Mouse (Mus musculus) CH12F3 (cell line): ENCODE data around the gene Nek1.
"Not testable (repeated sequence)": the region's sequence is repeated elsewhere in the genome, so short reads cannot be mapped to it uniquely, and the experiment has no call there.

ENCODE experiments used
- in situ Hi-C: fragments of 300-500 bp; cut with MboI; formaldehyde crosslinking; loops from 2 replicates; pipeline ENCODE4 v1.14.3; 2020; ENCODE audit warnings: low sequenced_read_pairs

Gene Nek1

DNA sequence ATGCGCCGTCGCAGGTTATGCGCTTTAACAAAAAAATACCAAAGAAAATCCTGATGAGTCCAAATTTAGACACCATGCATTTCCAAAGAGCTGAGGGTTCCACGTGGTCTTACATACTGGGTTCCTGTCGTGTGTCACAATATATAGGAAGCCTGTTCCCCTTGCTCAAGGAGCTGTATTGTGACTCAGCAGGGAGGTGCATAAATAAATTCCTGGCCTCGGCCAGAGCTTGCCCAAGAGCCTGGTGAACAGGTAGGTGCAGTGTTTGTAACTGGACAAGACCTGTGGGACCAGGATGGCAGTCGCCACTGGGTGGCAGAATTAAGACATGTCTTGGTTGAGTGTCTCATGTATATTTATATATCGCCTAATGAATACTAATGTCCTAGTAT is 9.3 kb upstream of the Nek1 start:
- in situ Hi-C loops = no loop called here

GRCm38 (mm10) chr8:60984260-60985010 is 8.6 kb upstream of the Nek1 start:
- in situ Hi-C loops = not testable (repeated sequence)

DNA sequence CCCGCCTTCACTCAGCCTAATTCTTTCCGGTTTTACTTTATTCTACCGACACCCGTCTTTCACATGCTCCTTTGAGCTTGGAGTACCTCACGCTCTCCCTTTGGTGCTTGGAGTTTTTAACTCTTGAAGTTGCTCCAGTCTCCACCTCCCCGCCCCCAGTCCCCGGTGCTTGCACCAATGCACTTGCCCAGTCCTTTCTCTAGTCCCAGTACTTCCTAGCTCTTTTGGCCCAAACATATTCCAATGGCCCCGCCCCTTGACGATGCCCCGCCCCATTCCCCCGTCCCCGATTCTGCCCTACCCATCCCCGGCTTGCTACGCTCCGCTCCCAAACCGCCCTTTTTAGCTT is 460 bp upstream of the Nek1 start:
- in situ Hi-C loops = no loop called here

DNA sequence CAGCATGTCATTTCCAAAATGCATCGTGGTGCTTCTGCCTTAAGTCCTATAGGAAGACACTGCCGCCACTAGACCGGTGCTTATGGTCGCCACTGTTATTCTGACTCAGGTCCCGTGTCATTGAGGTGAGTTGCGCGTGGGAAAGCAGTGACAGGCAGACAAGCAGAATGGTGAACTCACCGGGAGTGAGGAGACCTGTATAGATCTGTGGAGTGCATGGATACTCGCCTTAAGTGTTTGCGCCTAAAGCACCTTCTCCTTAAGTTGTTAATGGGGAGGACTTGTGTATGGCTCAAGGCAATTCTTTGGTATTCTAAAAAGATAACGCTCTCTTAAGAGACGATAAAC is 618 bp downstream of the Nek1 start:
- in situ Hi-C loops = no loop called here

DNA sequence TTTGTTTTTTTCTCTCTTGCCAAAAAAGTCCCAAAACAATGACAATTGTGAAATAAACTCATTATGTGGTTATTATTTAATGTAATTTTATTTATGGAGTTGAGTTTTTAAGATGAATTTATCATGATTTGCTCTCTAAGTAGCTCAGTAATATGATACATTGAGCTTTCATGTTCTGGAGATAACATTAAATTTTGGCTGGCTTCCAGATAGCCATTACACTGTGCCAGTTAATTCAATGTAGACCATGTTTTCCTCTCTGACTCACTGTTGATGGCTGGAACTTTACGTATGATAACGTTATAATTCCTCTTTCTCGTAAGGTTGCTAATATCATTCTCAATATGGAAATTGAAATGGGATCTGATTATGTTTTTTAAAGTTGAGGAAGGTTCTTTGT is 3.5 kb downstream of the Nek1 start:
- in situ Hi-C loops = no loop called here

- in situ Hi-C loops = no loop called here
These were observed 49.0 kb downstream of the Nek1 start for GRCm38 (mm10) chr8:61041951-61042350.

- in situ Hi-C loops = no loop called here
These were observed 50.9 kb downstream of the Nek1 start for GRCm38 (mm10) chr8:61043874-61044273.

GRCm38 (mm10) chr8:61046816-61047215 is 53.8 kb downstream of the Nek1 start:
- in situ Hi-C loops = no loop called here

DNA sequence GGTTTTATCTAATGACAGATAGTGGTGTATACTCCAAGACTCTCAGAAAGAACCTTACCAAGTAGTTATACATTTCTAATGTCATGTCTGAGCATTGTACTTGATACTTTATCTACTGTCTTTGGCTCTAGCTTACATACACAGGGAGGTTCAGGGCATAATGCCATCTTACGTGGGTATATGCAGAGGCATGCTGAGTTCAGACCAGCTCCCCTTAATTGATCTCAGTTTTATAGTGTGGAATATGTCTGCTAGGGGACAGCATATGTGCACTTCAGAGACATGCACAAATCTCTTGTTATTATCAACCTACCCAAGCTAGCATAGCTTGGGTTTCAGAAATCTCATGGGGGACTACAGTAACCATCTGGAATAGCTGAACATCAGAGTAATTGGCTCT is 60.0 kb downstream of the Nek1 start:
- in situ Hi-C loops = loop anchor here (25.0 kb wide), 1 partner anchor 459 kb away; no protein-coding TSS in a partner anchor

- in situ Hi-C loops = loop anchor here (25.0 kb wide), 1 partner anchor 458 kb away; no protein-coding TSS in a partner anchor
These were observed 61.3 kb downstream of the Nek1 start for GRCm38 (mm10) chr8:61054313-61054712.

DNA sequence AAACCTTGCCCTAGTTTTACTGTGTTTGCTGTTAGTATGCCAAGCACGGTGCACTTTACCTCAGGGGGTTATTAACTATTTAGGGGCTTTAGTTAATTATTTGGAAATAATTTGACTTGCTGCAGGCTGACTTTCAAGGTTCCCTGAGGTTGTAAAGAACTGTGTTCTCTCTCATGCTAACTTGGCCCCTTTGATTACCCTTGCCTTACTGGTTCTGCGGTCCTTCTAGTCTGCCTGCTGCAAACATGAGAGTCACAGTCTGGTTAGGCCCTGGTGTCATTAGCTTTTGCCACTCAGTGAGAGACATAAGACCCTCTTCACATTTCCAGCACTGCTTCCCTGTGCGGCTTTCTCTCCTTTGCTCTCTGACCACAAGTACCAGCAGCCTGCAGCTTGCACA is 64.0 kb downstream of the Nek1 start:
- in situ Hi-C loops = loop anchor here (25.0 kb wide), 1 partner anchor 455 kb away; no protein-coding TSS in a partner anchor

- in situ Hi-C loops = loop anchor here (25.0 kb wide), 1 partner anchor 453 kb away; no protein-coding TSS in a partner anchor
These were observed 66.1 kb downstream of the Nek1 start for GRCm38 (mm10) chr8:61059143-61059542.

DNA sequence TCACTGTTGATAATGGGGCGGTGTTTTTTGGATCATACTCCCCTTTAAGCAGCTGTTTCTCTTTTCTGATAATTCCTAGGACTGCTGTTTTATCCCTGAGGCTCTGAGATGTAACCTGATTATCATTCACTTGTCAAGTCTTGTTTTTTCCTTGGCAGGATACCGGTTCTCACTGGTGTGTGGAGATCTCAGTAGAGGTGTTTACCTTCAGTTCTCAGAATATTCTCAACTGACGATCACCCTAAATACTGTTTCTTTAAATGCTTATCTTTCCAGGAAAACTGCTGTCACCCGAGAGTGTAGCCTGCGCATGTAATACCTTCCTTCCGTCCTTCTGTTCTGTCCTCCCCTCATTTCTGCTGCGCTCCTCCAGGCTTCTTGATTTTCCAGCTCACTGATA is 67.4 kb downstream of the Nek1 start:
- in situ Hi-C loops = loop anchor here (25.0 kb wide), 1 partner anchor 452 kb away; no protein-coding TSS in a partner anchor

DNA sequence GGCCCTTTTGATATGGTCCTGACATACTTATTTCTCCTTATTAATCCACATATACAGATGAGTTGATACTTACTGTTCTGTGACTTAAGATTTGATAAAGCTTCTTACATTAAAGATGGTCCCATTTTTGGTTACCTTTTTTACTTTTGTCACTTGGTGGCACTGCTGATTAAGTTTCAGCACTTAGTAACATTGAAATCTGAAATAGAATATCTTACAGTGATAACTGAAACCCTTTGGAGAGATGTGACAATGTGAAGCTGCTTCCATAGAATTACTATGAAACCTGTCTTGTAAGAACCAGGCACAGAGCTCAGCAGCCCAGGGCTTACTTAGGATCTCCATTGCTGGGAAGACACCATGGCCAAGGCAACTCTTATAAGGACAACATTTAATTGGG is 82.1 kb downstream of the Nek1 start:
- in situ Hi-C loops = no loop called here

DNA sequence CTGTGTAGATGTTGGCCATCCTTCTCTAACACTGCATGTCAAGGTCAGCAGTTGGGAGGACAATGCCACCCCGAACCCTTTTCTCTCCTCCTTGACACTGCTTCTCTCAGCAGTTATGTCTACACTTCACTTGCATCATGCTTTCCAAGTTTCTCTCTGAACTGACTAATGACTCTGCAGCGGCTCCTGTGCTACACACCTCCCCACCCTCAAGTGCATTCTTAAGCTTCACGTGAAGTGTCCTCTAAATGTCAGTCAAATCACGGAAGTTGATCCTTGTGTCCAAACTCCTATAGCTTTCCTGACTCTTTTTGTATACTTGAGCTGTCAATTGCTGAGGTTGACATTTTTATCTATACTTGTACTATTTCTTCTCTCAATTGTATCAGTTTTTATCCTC is 117.5 kb downstream of the Nek1 start:
- in situ Hi-C loops = no loop called here

- in situ Hi-C loops = no loop called here
These were observed 118.9 kb downstream of the Nek1 start for GRCm38 (mm10) chr8:61111940-61112339.

GRCm38 (mm10) chr8:61121631-61122030 is 128.6 kb downstream of the Nek1 start:
- in situ Hi-C loops = no loop called here

DNA sequence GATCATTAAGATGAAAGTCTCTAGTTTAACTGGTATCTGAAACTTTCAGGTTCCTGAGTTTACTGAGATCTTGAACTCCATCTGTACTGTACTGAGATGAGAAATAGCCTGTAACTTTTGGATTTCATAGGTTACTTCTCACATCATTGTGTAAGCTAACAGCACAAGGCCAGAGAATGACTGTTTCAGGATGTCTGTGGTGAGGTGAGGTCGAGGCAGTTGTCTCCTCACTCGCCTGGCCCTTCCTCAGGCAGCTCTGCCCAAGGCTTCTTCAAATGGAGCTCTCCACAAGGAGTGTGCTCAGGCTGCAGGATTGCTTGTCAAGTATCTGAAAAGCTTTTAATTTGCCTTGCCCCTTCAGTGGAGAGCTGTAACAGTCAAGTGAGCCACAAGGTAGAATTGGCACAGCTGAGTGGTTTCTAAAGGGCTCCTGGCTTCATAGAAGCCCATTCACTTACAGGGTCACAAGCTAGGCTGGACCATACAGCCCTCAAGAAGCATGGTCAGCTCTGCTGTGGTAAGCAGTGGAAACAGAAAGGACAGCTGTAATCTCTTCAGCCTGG is 134.4 kb downstream of the Nek1 start:
- in situ Hi-C loops = no loop called here

DNA sequence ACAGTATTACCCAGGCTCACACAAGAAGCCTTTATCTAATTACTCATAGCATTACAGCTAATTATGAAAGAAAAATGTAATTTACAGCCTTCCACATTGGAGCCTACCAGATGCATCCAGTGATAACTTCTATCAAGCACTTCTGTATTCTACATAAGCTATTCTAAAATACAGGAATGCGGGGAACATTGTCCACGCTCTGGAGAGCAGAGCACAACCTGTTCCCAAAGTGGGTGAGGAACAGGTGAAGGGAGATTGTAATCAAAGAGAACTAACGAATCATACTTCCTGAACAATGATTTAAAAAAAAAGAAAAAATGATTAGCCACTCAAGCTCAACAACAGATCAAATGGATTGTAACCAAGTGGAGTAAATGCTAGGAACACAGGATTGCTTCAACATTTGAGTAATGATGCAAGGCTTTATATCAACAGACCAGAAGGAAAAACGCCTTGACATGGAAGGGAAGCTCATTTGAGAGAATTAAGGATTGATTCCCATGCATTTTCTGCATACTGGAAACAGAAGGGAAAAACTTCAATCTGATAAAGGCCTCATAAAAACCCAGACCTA is 139.7 kb downstream of the Nek1 start:
- in situ Hi-C loops = no loop called here

DNA sequence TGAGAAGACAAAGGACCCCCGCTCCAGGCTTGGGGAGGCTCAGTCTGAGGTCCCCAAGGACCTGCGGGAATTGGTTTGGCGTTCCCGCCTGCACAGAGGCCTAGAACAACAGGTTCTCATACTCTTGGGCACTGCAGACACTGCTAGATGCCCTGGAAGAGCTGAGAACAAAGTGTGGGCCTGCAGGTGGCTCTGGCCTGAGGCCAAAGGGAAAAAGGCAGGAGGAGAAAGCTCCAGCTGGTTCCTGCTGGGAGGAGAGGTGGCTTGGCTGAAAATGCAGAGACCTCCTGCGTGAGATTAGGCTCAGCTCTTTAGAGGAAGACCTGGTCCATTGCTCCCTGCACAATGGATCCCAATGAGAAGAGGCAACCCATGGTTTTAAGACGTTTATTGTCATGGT is 148.9 kb downstream of the Nek1 start:
- in situ Hi-C loops = no loop called here

GRCm38 (mm10) chr8:61142302-61142701 is 149.3 kb downstream of the Nek1 start:
- in situ Hi-C loops = no loop called here

- in situ Hi-C loops = no loop called here
These were observed 149.8 kb downstream of the Nek1 start for GRCm38 (mm10) chr8:61142845-61143244.
